Mouse (Mus musculus): ENCODE results near the gene Echdc1.

- TF ChIP-seq EP300 (IDR thresholded peaks at IDR 0.05; ENCODE audit: low read depth in 1 of 2, low read length in 2 of 2) (no peak), CTCF (IDR thresholded peaks at IDR 0.05 in 2 of 3, conservative IDR thresholded peaks at IDR 0.05 in 1 of 3; ENCODE audit: control insufficient read depth in 1 of 3, insufficient read depth in 1 of 3, low read depth in 2 of 3, low read length in 3 of 3, poor library complexity in 1 of 3, severe bottlenecking in 1 of 3) (no peak), UBTF (IDR thresholded peaks at IDR 0.05; ENCODE audit: borderline replicate concordance, insufficient read depth, low read depth, low read length) (no peak)
Measured at GRCm38 (mm10) chr10:29281736-29282135, 31.2 kb upstream of the Echdc1 start.
